ENCODE assay signal across 9 mouse cellular contexts in the genomic region with DNA sequence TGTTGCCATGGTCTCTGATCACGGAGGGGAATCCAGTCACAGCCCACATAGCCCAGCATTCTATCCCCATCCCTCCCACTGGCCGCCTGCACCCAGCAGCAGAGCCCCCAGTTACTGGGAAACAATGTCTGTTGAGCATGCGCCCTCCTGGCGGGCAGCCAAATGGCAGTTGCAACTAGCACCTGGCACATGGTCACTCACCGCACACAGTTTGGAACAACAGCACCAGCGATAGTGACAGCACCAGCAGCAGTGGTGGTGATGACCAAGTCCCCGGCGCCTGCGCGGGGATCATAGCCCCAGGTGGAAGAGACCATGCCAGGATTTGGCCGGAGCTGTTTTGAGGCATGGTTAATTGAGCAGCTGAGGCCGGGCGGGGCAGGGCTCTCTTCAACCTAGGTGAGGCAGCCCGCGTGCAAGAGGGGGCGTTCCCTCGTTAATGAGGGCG. TPM values are rescaled to one million over a fixed set of nuclear protein-coding genes. Genes with fewer than 3 reads are reported as not detected.
A peak's percentile ranks its signal among the peaks of the same experiment; 100 is the strongest.
DNase-seq lines count a peak whose midpoint lies in the region; ATAC-seq lines count a peak whose summit lies in the region.
"Had no signal": no experiment of that assay in that cellular context is flagged by ENCODE, and none has a peak within 500 bp of the region (broad histone marks: within the 10 kb centered on the region; RNA-seq: fewer than 3 reads in every experiment).

A gene (minus strand): TSS at position 346 of the 448 bp plus-strand sequence.

- H3K4me2 ChIP-seq in midbrain, embryonic 13.5 days (replicated peaks), result no peak within 1 kb of the TSS
- H3K4me2 ChIP-seq in midbrain, embryonic 16.5 days (ENCODE audit: low read length), result no peak within 1 kb of the TSS
- peak within 1 kb of the TSS; percentile 33; the same call in 1 of the 2 replicates for H3K4me2 ChIP-seq in heart, embryonic 16.5 days (ENCODE audit: low read depth, low read length)

- no peaks in the 10 kb centered on the region for H3K4me1 ChIP-seq in midbrain, embryonic 13.5 days (replicated peaks)
- H3K4me1 ChIP-seq in midbrain, embryonic 16.5 days (ENCODE audit: control insufficient read depth, insufficient read depth, low read length), result no peaks in the 10 kb centered on the region
- peaks cover 5% of the 10 kb centered on the region; the same call in 1 of the 2 replicates for H3K4me1 ChIP-seq in heart, embryonic 16.5 days (ENCODE audit: control insufficient read depth, insufficient read depth, low read length)

- peak; percentile 7 to 25 for DNase-seq in adrenal gland, adult (ENCODE audit: inconsistent age in 2 of 2, low spot score in 1 of 2)
- no peak for DNase-seq in adrenal gland, adult 18-20 months (ENCODE audit: low spot score in 2 of 2)
- DNase-seq in layer of hippocampus, adult 9-11 months, result peak; percentile 17
- DNase-seq in lung, postnatal 4 days, result peak; percentile 27 to 53
- DNase-seq in thymus, postnatal 14 days, result no peak

- ATAC-seq in midbrain, embryonic 13.5 days, result 0 out of 2 replicates have a peak, but pooled peaks have one; percentile 20
- no peak for ATAC-seq in midbrain, embryonic 16.5 days
- no peak for ATAC-seq in heart, embryonic 16.5 days (replicated peaks; ENCODE audit: extremely low read depth, insufficient read depth, low FRiP score)

- no peak within 1 kb of the TSS for H3K4me3 ChIP-seq in midbrain, embryonic 13.5 days (replicated peaks)
- no peak within 1 kb of the TSS for H3K4me3 ChIP-seq in midbrain, embryonic 16.5 days (ENCODE audit: low read depth, low read length)
- H3K4me3 ChIP-seq in heart, embryonic 16.5 days (ENCODE audit: low read length), result no peak within 1 kb of the TSS

- no peaks in the 10 kb centered on the region for H3K36me3 ChIP-seq in midbrain, embryonic 13.5 days
- no peaks in the 10 kb centered on the region for H3K36me3 ChIP-seq in midbrain, embryonic 16.5 days (ENCODE audit: control insufficient read depth, insufficient read depth, low read length)
- no peaks in the 10 kb centered on the region for H3K36me3 ChIP-seq in heart, embryonic 16.5 days (ENCODE audit: control insufficient read depth, insufficient read depth)

- no peak within 1 kb of the TSS for H3K27ac ChIP-seq in midbrain, embryonic 13.5 days
- no peak within 1 kb of the TSS for H3K27ac ChIP-seq in midbrain, embryonic 16.5 days (ENCODE audit: low read length)
- H3K27ac ChIP-seq in heart, embryonic 16.5 days (ENCODE audit: low read length), result no peak within 1 kb of the TSS

- no peak within 1 kb of the TSS for H3K9ac ChIP-seq in midbrain, embryonic 13.5 days (replicated peaks)
- no peak within 1 kb of the TSS for H3K9ac ChIP-seq in midbrain, embryonic 16.5 days (ENCODE audit: low read depth, low read length)
- H3K9ac ChIP-seq in heart, embryonic 16.5 days (ENCODE audit: low read length), result no peak within 1 kb of the TSS

- no peaks in the 10 kb centered on the region for H3K9me3 ChIP-seq in midbrain, embryonic 13.5 days
- H3K9me3 ChIP-seq in midbrain, embryonic 16.5 days (replicated peaks; ENCODE audit: control insufficient read depth, low read length, poor library complexity, severe bottlenecking), result no peaks in the 10 kb centered on the region
- no peaks in the 10 kb centered on the region for H3K9me3 ChIP-seq in heart, embryonic 16.5 days (replicated peaks; ENCODE audit: control insufficient read depth, low read length)

- WGBS in midbrain, embryonic 13.5 days, result 75% methylated on average over 18 of the region's 18 CpGs
- WGBS in midbrain, embryonic 16.5 days, result 72% methylated on average over 18 of the region's 18 CpGs
- WGBS in heart, embryonic 16.5 days, result 38% methylated on average over 18 of the region's 18 CpGs

- H3K27me3 ChIP-seq in midbrain, embryonic 13.5 days, result no peaks in the 10 kb centered on the region
- H3K27me3 ChIP-seq in midbrain, embryonic 16.5 days (ENCODE audit: control insufficient read depth, insufficient read depth, low read depth, low read length), result no peaks in the 10 kb centered on the region
- H3K27me3 ChIP-seq in heart, embryonic 16.5 days (ENCODE audit: control insufficient read depth, insufficient read depth, low read length), result no peaks in the 10 kb centered on the region

RNA-seq across cellular contexts. Expression of the gene that starts here (rescaled TPM):
- total RNA-seq in adrenal gland, adult 18-20 months (2021), result not detected
- not detected in 2 replicates for polyA plus RNA-seq in midbrain, embryonic 13.5 days (2015; fragmentation: Nextera tagmentation; extraction: Ambion mirVana)
- not detected in 2 replicates for polyA plus RNA-seq in midbrain, embryonic 16.5 days (2015; fragmentation: Nextera tagmentation; extraction: Ambion mirVana)
- polyA plus RNA-seq in heart, embryonic 16.5 days (2015; fragmentation: Nextera tagmentation; extraction: Ambion mirVana), result 0.13 TPM in 1 of 2 replicates, not detected in the other
- polyA plus RNA-seq: liver, embryonic 16.5 days had no signal

Comparison
In these comparisons a context has a peak if more than half of its experiments do, and no peak if none do; other contexts are left out.
1. DNase-seq: peak in adrenal gland, adult (2 of 2), layer of hippocampus, adult 9-11 months (single experiment) and lung, postnatal 4 days (2 of 2); none in adrenal gland, adult 18-20 months (0 of 2) and thymus, postnatal 14 days (single experiment).
2. Peak in ATAC-seq in midbrain, embryonic 13.5 days; RNA of the gene not detected or under 1 TPM.